Mouse (Mus musculus) forebrain, embryonic 14.5 days (tissue): ENCODE data around the gene Hacd2. TPM values are rescaled to one million over a fixed set of nuclear protein-coding genes. Genes with fewer than 3 reads are reported as not detected.
A peak's percentile ranks its signal among the peaks of the same experiment; 100 is the strongest.

Experiments used
- ATAC-seq: fragments of 200-750 bp; cut with Nextera tagmentation; 2 replicates; pipeline ENCODE4 v1.8.0; 2017; ENCODE audit warnings: mild to moderate bottlenecking, moderate library complexity
- DNase-seq: peaks from one replicate; pipeline ENCODE4 v3.0.0-alpha.2; 2015; ENCODE audit warnings: low spot score
- H3K27ac ChIP-seq: fragments of 300-500 bp; sonication (generic); 2 replicates; pipeline ENCODE4 v1.5.1; 2014; ENCODE audit warnings: low read depth, mild to moderate bottlenecking, control low read depth, low read length, moderate library complexity
- H3K27me3 ChIP-seq: fragments of 300-500 bp; sonication (generic); replicated peaks from 2 replicates; pipeline ENCODE4 v1.6.1; 2014; ENCODE audit warnings: low read length, control low read depth, mixed read lengths; ENCODE audit not compliant: control insufficient read depth, insufficient read depth
- H3K36me3 ChIP-seq: fragments of 300-500 bp; sonication (generic); 2 replicates; pipeline ENCODE4 v1.6.1; 2014; ENCODE audit warnings: low read length, control low read depth; ENCODE audit not compliant: control insufficient read depth, insufficient read depth
- H3K4me1 ChIP-seq: fragments of 300-500 bp; sonication (generic); 2 replicates; pipeline ENCODE4 v1.6.1; 2014; ENCODE audit warnings: antibody characterized with exemption, low read length, control low read depth; ENCODE audit not compliant: control insufficient read depth, insufficient read depth
- H3K4me2 ChIP-seq: fragments of 300-500 bp; sonication (generic); 2 replicates; pipeline ENCODE4 v1.6.1; 2014; ENCODE audit warnings: mild to moderate bottlenecking, control low read depth, low read length
- H3K4me3 ChIP-seq: fragments of 300-500 bp; sonication (generic); 2 replicates; pipeline ENCODE4 v1.5.1; 2014; ENCODE audit warnings: low read depth, low read length, control low read depth
- H3K9ac ChIP-seq: fragments of 300-500 bp; sonication (generic); 2 replicates; pipeline ENCODE4 v1.6.1; 2014; ENCODE audit warnings: mild to moderate bottlenecking, low read length, control low read depth, moderate library complexity
- H3K9me3 ChIP-seq: fragments of 300-500 bp; sonication (generic); replicated peaks from 2 replicates; pipeline ENCODE4 v1.6.1; 2016; ENCODE audit warnings: low read length, control low read depth, mixed read lengths; ENCODE audit not compliant: control insufficient read depth
- WGBS: fragments of 180-500 bp; shearing (Covaris S2); extraction: QIAGEN DNeasy Blood & Tissue Kit; methylation state at CpG from one replicate; pipeline ENCODE4 v1.1.7; 2014; 5-methylcytosine and 5-hydroxymethylcytosine counted together
- polyA plus RNA-seq: library from polyadenylated mRNA; unstranded; fragments of >200 nt; fragmentation: Nextera tagmentation; extraction: Ambion mirVana; gene quantifications from 2 replicates; pipeline ENCODE4 v1.2.1, GENCODE M21; 2014

Gene Hacd2
- polyA plus RNA-seq: 19.8 and 32.1 TPM in 2 replicates

DNA sequence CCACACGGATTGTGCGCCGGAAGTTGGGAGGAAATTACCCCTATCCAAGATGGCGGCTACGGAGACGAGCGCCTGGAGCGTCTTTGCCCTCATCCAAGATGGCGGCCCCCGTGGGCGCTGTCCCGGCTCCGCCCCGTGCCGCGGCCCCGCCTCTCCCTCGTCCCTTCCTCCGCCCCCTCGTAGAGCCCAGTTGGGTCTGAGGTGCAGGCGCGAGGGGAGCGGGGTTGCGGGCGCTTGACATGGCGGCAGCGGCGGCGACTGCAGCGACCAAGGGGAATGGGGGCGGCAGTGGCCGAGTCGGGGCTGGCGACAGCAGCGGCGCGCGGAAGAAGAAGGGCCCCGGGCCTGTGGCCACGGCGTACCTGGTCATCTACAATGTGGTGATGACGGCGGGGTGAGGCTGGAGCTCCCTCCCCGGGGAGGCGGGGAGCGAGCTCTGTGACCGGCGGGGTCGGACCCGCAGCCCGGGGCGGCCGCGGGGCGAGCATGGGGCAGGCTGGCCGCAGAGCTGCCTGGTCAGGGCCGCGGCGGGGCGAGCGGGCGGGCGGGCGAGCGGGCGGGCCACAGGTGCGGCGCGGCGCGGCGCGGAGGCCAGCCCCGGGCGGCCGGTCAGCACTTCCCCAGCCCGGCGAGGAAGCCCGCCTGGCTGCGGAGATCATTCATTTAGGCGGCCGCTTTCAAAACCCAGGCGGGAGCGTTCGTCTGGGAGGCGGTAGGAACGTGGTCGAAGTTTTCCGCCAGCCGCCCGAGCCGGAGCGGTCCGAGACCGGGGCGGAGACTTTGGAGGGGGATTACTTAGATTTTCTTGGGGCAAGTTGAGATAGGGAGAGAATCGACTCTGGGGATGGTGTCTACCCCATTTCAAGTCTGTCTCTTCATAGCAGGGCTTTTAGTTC lies at the start of gene Hacd2:
TSS of gene Hacd2 (plus strand) at position 187 of the 896 bp plus-strand sequence.
- under 1% methylated on average over 82 of the region's 97 CpGs for WGBS
- Histone ChIP-seq H3K27me3 (0 out of 2 replicates have a peak, but pooled peaks cover 7% of the 10 kb centered on the region), H3K36me3 (peaks cover 3% of the 10 kb centered on the region; the same call in 1 of the 2 replicates), H3K4me1 (no peaks in the 10 kb centered on the region), H3K27ac (peak within 1 kb of the TSS; percentile 76), H3K4me3 (peak within 1 kb of the TSS; percentile 90), H3K9ac (peak within 1 kb of the TSS; percentile 84), H3K9me3 (no peaks in the 10 kb centered on the region), H3K4me2 (peak within 1 kb of the TSS; percentile 65)
- ATAC-seq: peak; percentile 99
- DNase-seq: peak; percentile 97

DNA sequence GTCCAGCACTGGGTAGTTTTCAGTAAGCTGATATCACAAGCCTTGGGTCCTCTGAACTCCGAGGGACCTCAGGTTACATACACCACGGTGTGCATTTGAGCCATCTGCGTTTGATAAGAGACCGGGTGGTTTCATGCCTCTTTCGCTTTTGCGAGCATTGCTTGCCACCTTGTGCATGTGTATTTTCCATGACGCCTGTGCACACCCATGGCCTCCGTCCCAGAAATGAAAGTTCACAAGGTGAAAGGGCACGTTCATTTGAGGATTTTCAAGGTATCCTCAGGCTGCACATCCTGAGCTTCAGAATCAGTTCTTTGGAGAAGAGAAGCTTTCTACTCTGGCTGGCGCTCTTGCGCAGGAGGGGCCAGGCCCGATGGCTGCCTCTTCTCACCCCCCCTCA lies 49.8 kb upstream of the Hacd2 start:
- H3K9me3 ChIP-seq: no peaks in the 10 kb centered on the region
- H3K36me3 ChIP-seq: no peaks in the 10 kb centered on the region
- no peak overlapping the region for H3K4me3 ChIP-seq
- no peak overlapping the region for H3K9ac ChIP-seq
- ATAC-seq (no peak), DNase-seq (no peak)
- 91% methylated on average over 12 of the region's 12 CpGs for WGBS
- H3K4me2 ChIP-seq: no peak overlapping the region
- no peaks in the 10 kb centered on the region for H3K4me1 ChIP-seq
- H3K27me3 ChIP-seq: no peaks in the 10 kb centered on the region
- H3K27ac ChIP-seq: no peak overlapping the region

DNA sequence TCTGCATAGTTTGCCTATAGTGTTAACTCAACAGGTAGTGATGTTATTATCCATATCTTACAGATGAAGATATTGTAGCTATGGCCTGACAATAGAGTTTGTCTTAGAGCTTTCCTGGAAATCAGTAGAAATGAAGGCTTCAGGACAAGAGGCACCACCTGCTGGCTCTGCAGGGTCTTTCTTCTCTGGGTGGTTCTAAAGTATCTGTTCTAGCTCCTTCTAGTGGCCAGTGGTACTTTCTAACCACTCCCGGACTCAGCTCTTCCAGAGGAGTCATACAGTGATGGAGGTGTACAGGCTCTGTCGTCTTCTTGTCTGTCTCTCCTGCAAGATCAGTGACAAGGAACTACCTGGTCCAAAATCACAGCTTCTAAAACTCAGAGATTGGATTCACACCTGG lies 46.7 kb upstream of the Hacd2 start:
- Histone ChIP-seq H3K4me2 (no peak overlapping the region), H3K9ac (no peak overlapping the region), H3K9me3 (no peaks in the 10 kb centered on the region), H3K27me3 (no peaks in the 10 kb centered on the region), H3K36me3 (no peaks in the 10 kb centered on the region), H3K27ac (no peak overlapping the region), H3K4me3 (no peak overlapping the region), H3K4me1 (no peaks in the 10 kb centered on the region)
- DNase-seq: no peak
- WGBS: 61% methylated on average over 2 of the region's 2 CpGs
- ATAC-seq: no peak

DNA sequence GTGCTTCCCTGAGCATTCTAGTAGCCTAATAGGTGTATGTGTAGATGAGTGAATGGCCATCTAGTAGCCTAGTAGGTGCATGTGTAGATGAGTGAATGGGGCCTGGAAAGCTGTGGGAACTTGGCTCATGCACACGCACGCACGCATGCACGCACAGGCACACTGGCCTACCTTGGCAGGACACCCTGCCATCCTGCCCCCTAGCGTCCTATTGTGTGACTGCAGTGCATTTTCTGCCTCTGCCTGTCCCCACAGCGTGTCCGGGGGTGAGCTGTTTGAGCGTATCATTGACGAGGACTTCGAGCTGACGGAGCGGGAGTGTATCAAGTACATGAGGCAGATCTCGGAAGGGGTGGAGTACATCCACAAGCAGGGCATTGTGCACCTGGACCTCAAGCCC lies 45.6 kb upstream of the Hacd2 start:
- no peak for ATAC-seq

DNA sequence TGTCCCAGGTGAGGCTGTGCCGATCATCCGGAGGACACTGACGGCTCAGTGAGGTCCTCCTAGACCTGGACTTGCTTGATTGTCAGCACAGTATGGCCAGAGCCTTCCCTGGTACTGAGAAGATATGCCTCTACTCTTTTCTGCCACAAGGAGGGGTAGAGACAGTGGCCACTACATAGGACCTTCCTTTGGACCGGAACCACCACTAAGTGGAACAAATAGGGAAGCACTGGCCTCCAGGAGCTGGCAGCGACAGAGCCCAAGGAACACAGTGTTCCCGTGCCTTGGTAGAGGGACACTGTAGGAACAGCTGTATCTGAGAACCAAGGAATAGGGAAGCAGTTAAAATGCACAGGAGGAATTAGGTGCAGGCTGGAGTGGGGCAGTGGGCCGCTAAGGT lies 44.2 kb upstream of the Hacd2 start:
- H3K9me3 ChIP-seq: no peaks in the 10 kb centered on the region
- no peak overlapping the region for H3K9ac ChIP-seq
- H3K4me2 ChIP-seq: no peak overlapping the region
- no peaks in the 10 kb centered on the region for H3K27me3 ChIP-seq
- H3K4me1 ChIP-seq: no peaks in the 10 kb centered on the region
- ATAC-seq (no peak), DNase-seq (no peak)
- WGBS: 92% methylated on average over 7 of the region's 7 CpGs
- no peak overlapping the region for H3K4me3 ChIP-seq
- H3K27ac ChIP-seq: no peak overlapping the region
- no peaks in the 10 kb centered on the region for H3K36me3 ChIP-seq

More for the DNA sequence above, 45.6 kb upstream of the Hacd2 start:
- no peaks in the 10 kb centered on the region for H3K27me3 ChIP-seq
- no peak for DNase-seq
- H3K4me2 ChIP-seq: no peak overlapping the region
- no peak overlapping the region for H3K4me3 ChIP-seq
- no peak overlapping the region for H3K9ac ChIP-seq
- no peak overlapping the region for H3K27ac ChIP-seq
- no peaks in the 10 kb centered on the region for H3K4me1 ChIP-seq
- 83% methylated on average over 13 of the region's 13 CpGs for WGBS
- no peaks in the 10 kb centered on the region for H3K9me3 ChIP-seq
- H3K36me3 ChIP-seq: no peaks in the 10 kb centered on the region

DNA sequence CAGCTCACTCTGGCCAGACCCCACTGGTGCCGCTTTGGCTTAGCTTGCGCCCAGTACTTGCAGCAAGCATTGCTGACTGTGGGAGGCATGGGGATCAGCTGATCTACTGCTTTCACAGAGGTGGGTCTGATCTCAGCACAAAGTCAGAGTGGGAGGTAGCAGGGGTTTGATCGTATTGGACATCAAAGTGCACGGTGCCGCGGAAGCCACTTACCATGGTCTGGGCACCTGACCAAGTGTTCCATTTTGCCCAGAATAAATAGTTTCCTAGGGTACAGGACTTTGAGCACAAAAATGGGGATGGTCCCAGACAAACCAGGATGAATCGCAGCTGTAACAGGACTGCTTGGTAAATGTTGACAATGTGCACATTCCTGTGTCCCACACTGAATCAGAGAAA lies 41.2 kb upstream of the Hacd2 start:
- WGBS: 80% methylated on average over 7 of the region's 7 CpGs
- ATAC-seq: no peak
- peak; percentile 25 for DNase-seq

DNA sequence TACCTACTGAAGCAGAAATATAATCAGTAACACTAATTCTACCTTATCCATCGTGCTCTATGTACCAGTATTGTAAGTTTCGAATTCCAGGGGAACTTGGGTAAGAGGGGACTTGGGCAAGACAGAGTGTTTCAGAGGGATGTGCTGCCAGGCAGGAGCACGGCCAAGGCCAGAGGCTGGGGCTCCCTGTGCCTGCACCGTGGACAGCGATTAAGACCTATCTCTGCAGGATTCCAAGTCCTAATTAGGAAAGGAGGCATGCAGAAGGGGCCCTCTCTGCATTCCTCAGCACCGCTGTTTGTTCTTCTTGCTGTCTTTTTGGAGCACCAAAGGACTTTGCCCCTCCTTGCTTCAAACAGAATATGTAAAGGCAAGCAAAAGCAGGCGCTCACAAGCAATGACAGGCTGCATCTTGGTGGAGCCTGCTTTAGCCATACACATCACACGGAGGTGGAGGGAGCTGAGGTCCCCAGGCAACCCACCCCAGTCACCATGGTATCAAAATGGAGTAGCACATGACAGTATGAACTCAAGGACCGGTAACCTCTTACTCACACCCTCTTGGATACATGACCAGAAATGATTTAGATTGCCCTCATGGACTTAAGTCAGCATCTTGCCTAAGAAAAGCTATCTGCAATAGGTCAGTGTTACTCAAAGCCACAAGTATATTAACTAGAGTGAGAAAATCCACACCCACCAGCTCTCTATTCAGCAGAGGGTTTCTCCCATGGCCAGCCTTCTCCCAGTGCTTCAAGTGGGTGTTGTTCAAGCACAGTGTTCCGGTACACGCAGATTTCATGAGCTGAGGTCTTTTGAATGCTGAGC lies 37.8 kb upstream of the Hacd2 start:
- Histone ChIP-seq H3K4me1 (no peaks in the 10 kb centered on the region; the same call in 1 of the 2 replicates), H3K27me3 (no peaks in the 10 kb centered on the region), H3K9me3 (no peaks in the 10 kb centered on the region), H3K27ac (no peak overlapping the region), H3K36me3 (no peaks in the 10 kb centered on the region), H3K9ac (no peak overlapping the region), H3K4me3 (no peak overlapping the region), H3K4me2 (no peak overlapping the region)
- DNase-seq (no peak), ATAC-seq (no peak)
- WGBS: 41% methylated on average over 11 of the region's 11 CpGs

More for the DNA sequence above, 41.2 kb upstream of the Hacd2 start:
- H3K9ac ChIP-seq: no peak overlapping the region
- H3K4me3 ChIP-seq: no peak overlapping the region
- H3K9me3 ChIP-seq: no peaks in the 10 kb centered on the region
- no peaks in the 10 kb centered on the region; the same call in 1 of the 2 replicates for H3K4me1 ChIP-seq
- no peak overlapping the region for H3K27ac ChIP-seq
- H3K27me3 ChIP-seq: no peaks in the 10 kb centered on the region
- H3K36me3 ChIP-seq: no peaks in the 10 kb centered on the region
- no peak overlapping the region for H3K4me2 ChIP-seq

DNA sequence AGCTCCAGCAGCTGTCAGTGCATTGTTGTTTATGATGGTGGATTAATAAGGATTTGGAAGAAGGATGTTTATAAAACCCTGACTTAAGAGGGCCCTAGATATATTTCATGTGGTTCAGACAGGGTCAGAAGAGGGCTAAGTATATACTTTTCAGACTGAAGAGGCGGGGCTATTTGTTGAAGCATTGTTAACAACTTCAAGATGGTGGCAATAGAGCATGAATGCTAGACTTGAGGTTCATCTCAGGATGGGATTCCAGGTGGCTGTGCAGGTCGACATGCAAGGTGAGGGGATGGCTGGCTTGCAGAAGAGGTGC lies 37.2 kb upstream of the Hacd2 start:
- no peak for DNase-seq
- Histone ChIP-seq H3K4me1 (no peaks in the 10 kb centered on the region; the same call in 1 of the 2 replicates), H3K4me2 (no peak overlapping the region), H3K36me3 (no peaks in the 10 kb centered on the region), H3K9me3 (no peaks in the 10 kb centered on the region), H3K27me3 (no peaks in the 10 kb centered on the region), H3K9ac (no peak overlapping the region), H3K27ac (no peak overlapping the region), H3K4me3 (no peak overlapping the region)
- 93% methylated on average over 2 of the region's 2 CpGs for WGBS
- no peak for ATAC-seq
